Mouse (Mus musculus) myocyte (in vitro differentiated cells): Measurements from ENCODE around the gene Gli3. TPM values are rescaled to one million over a fixed set of nuclear protein-coding genes. Genes with fewer than 3 reads are reported as not detected.

ENCODE experiments used
- H3K27me3 ChIP-seq: one replicate; pipeline ENCODE4 v1.6.1; 2011; ENCODE audit not compliant: control insufficient read depth, insufficient read depth, insufficient read length
- H3K36me3 ChIP-seq: one replicate; pipeline ENCODE4 v1.6.1; 2011; ENCODE audit not compliant: control insufficient read depth, insufficient read depth
- H3K4me2 ChIP-seq: one replicate; pipeline ENCODE4 v1.6.1; 2011; ENCODE audit warnings: low read depth, control low read depth
- H3K4me3 ChIP-seq: one replicate; pipeline ENCODE4 v1.5.1; 2011; ENCODE audit warnings: mild to moderate bottlenecking, control low read depth, moderate library complexity
- H3K79me2 ChIP-seq: one replicate; pipeline ENCODE4 v1.6.1; 2011; ENCODE audit not compliant: control insufficient read depth, insufficient read depth
- H3ac ChIP-seq: one replicate; pipeline ENCODE4 v1.6.1; 2011; ENCODE audit not compliant: control insufficient read depth, insufficient read length
- CEBPB ChIP-seq: IDR thresholded peaks from 2 replicates; pipeline ENCODE4 v1.6.1; 2011; ENCODE audit warnings: mild to moderate bottlenecking, moderate library complexity; ENCODE audit not compliant: poor library complexity, insufficient read depth, severe bottlenecking
- E2F4 ChIP-seq: IDR thresholded peaks from one replicate; pipeline ENCODE4 v1.6.1; 2011; ENCODE audit warnings: mild to moderate bottlenecking, control low read depth, moderate library complexity; ENCODE audit not compliant: insufficient read depth
- MAX ChIP-seq: IDR thresholded peaks from one replicate; pipeline ENCODE4 v1.6.1; 2011; ENCODE audit warnings: low read depth, mild to moderate bottlenecking, control low read depth
- MYOD1 ChIP-seq, 3 experiments: IDR thresholded peaks; one replicate each; pipeline ENCODE4 v1.6.1; 2011; ENCODE audit warnings: control low read depth in 2 of 3, low read depth in 2 of 3, mild to moderate bottlenecking in 2 of 3, moderate library complexity in 1 of 3; ENCODE audit not compliant: insufficient read length in 2 of 3, control insufficient read depth in 1 of 3
- MYOG ChIP-seq, 3 experiments: IDR thresholded peaks; one replicate each; pipeline ENCODE4 v1.6.1; 2011; ENCODE audit warnings: control low read depth in 2 of 3, low read depth in 2 of 3, mild to moderate bottlenecking in 2 of 3; ENCODE audit not compliant: insufficient read length in 2 of 3, control insufficient read depth in 1 of 3, insufficient read depth in 1 of 3
- POLR2A ChIP-seq: IDR thresholded peaks from one replicate; pipeline ENCODE4 v1.6.1; 2011; ENCODE audit warnings: low read depth, mild to moderate bottlenecking, control low read depth, moderate library complexity; ENCODE audit not compliant: insufficient read length
- POLR2AphosphoS2 ChIP-seq: IDR thresholded peaks from one replicate; pipeline ENCODE4 v1.6.1; 2011; ENCODE audit warnings: low read depth, control low read depth; ENCODE audit not compliant: insufficient read length
- REST ChIP-seq: IDR thresholded peaks from one replicate; pipeline ENCODE4 v1.6.1; 2011; ENCODE audit warnings: mild to moderate bottlenecking, control low read depth, moderate library complexity; ENCODE audit not compliant: insufficient read depth, insufficient read length
- SRF ChIP-seq: IDR thresholded peaks from one replicate; pipeline ENCODE4 v1.6.1; 2011; ENCODE audit warnings: low read depth; ENCODE audit not compliant: control insufficient read depth, insufficient read length
- TCF12 ChIP-seq: IDR thresholded peaks from one replicate; pipeline ENCODE4 v1.6.1; 2011; ENCODE audit warnings: mild to moderate bottlenecking, control low read depth; ENCODE audit not compliant: poor library complexity, insufficient read depth, severe bottlenecking
- TCF3 ChIP-seq: IDR thresholded peaks from one replicate; pipeline ENCODE4 v1.6.1; 2011; ENCODE audit warnings: low read depth, control low read depth; ENCODE audit not compliant: insufficient read length
- USF1 ChIP-seq: IDR thresholded peaks from one replicate; pipeline ENCODE4 v1.6.1; 2011; ENCODE audit warnings: low read depth, mild to moderate bottlenecking, control low read depth, moderate library complexity
- polyA plus RNA-seq: library from polyadenylated mRNA; unstranded; fragments of >200 nt; fragmentation: generic; extraction: Trizol; gene quantifications from one replicate; pipeline ENCODE4 v1.2.1, GENCODE M21; 2012; ENCODE audit warnings: missing spikeins

The Gli3 gene
- polyA plus RNA-seq, 1 experiment: 3.9 TPM

- Histone ChIP-seq H3K4me3 (no peak overlapping the region), H3K27me3 (no peaks in the 10 kb centered on the region), H3K36me3 (no peaks in the 10 kb centered on the region), H3ac (no peak overlapping the region), H3K79me2 (peaks cover 87% of the 10 kb centered on the region), H3K4me2 (no peak overlapping the region)
- TF ChIP-seq TCF12 (no peak), POLR2AphosphoS2 (no peak), REST (no peak), SRF (no peak)
Measured at GRCm38 (mm10) chr13:15513114-15513513, 50.1 kb downstream of the Gli3 start.

GRCm38 (mm10) chr13:15514082-15514481 lies 51.0 kb downstream of the Gli3 start:
- Histone ChIP-seq H3K4me3 (no peak overlapping the region), H3K36me3 (no peaks in the 10 kb centered on the region), H3ac (no peak overlapping the region), H3K27me3 (no peaks in the 10 kb centered on the region), H3K79me2 (peaks cover 87% of the 10 kb centered on the region), H3K4me2 (peak overlapping the region; percentile 78)
- no peak for TF ChIP-seq REST
- no peak for TF ChIP-seq E2F4
- no peak for TF ChIP-seq MYOD1 (IDR thresholded peaks at IDR 0.05; ENCODE audit: control insufficient read depth in 1 of 3, insufficient read length in 2 of 3, low read depth in 2 of 3)
- TF ChIP-seq POLR2A: no peak
- TF ChIP-seq CEBPB: no peak
- TF ChIP-seq MYOG (IDR thresholded peaks at IDR 0.05; ENCODE audit: control insufficient read depth in 1 of 3, insufficient read depth in 1 of 3, insufficient read length in 2 of 3, low read depth in 2 of 3): no peak
- no peak for TF ChIP-seq TCF3
- no peak for TF ChIP-seq TCF12
- no peak for TF ChIP-seq SRF

- Histone ChIP-seq H3ac (no peak overlapping the region), H3K4me3 (no peak overlapping the region), H3K79me2 (peaks cover 89% of the 10 kb centered on the region), H3K4me2 (no peak overlapping the region), H3K36me3 (no peaks in the 10 kb centered on the region), H3K27me3 (no peaks in the 10 kb centered on the region)
- TF ChIP-seq SRF: no peak
- no peak for TF ChIP-seq POLR2A
- no peak for TF ChIP-seq E2F4
- TF ChIP-seq MYOD1 (IDR thresholded peaks at IDR 0.05; ENCODE audit: control insufficient read depth in 1 of 3, insufficient read length in 2 of 3, low read depth in 2 of 3): no peak
- no peak for TF ChIP-seq TCF3
Measured at GRCm38 (mm10) chr13:15517048-15517760, 54.2 kb downstream of the Gli3 start.

- peaks cover 80% of the 10 kb centered on the region for H3K79me2 ChIP-seq
- no peaks in the 10 kb centered on the region for H3K36me3 ChIP-seq
- H3K27me3 ChIP-seq: no peaks in the 10 kb centered on the region
- H3K4me2 ChIP-seq: no peak overlapping the region
- no peak overlapping the region for H3K4me3 ChIP-seq
- TF ChIP-seq SRF: no peak
- TF ChIP-seq MYOG (IDR thresholded peaks at IDR 0.05; ENCODE audit: control insufficient read depth in 1 of 3, insufficient read depth in 1 of 3, insufficient read length in 2 of 3, low read depth in 2 of 3): no peak
- TF ChIP-seq MAX: no peak
- TF ChIP-seq USF1: no peak
- no peak for TF ChIP-seq POLR2A
- no peak for TF ChIP-seq TCF3
- TF ChIP-seq MYOD1 (IDR thresholded peaks at IDR 0.05; ENCODE audit: control insufficient read depth in 1 of 3, insufficient read length in 2 of 3, low read depth in 2 of 3): no peak
- no peak for TF ChIP-seq CEBPB
- no peak for TF ChIP-seq POLR2AphosphoS2
- no peak for TF ChIP-seq TCF12
- no peak for TF ChIP-seq E2F4
- no peak for TF ChIP-seq REST
- no peak overlapping the region for H3ac ChIP-seq
Measured at GRCm38 (mm10) chr13:15520353-15520752, 57.3 kb downstream of the Gli3 start.

- TF ChIP-seq MYOG (IDR thresholded peaks at IDR 0.05; ENCODE audit: control insufficient read depth in 1 of 3, insufficient read depth in 1 of 3, insufficient read length in 2 of 3, low read depth in 2 of 3) (peak in 1 of 3 experiments; percentile 50), REST (no peak), MYOD1 (IDR thresholded peaks at IDR 0.05; ENCODE audit: control insufficient read depth in 1 of 3, insufficient read length in 2 of 3, low read depth in 2 of 3) (peak in 2 of 3 experiments; percentile 54 to 58), TCF12 (no peak)
- no peak overlapping the region for H3K4me2 ChIP-seq
- no peaks in the 10 kb centered on the region for H3K27me3 ChIP-seq
- no peaks in the 10 kb centered on the region for H3K36me3 ChIP-seq
- H3K4me3 ChIP-seq: no peak overlapping the region
- H3K79me2 ChIP-seq: peaks cover 78% of the 10 kb centered on the region
- H3ac ChIP-seq: no peak overlapping the region
Measured at GRCm38 (mm10) chr13:15522153-15522552, 59.1 kb downstream of the Gli3 start.
